Mouse (Mus musculus) R1 (cell line): ENCODE measurements at regions not wholly inside any gene's neighbourhood (a gene's known extent, or its start where the extent isn't known, plus 50 kb on each side); places are given as distances from the start of the nearest gene placed in this dataset.

Experiments used
- DNase-seq: peaks from one replicate; pipeline ENCODE4 v3.0.0-alpha.2; 2018; ENCODE audit warnings: low read depth, low spot score

DNA sequence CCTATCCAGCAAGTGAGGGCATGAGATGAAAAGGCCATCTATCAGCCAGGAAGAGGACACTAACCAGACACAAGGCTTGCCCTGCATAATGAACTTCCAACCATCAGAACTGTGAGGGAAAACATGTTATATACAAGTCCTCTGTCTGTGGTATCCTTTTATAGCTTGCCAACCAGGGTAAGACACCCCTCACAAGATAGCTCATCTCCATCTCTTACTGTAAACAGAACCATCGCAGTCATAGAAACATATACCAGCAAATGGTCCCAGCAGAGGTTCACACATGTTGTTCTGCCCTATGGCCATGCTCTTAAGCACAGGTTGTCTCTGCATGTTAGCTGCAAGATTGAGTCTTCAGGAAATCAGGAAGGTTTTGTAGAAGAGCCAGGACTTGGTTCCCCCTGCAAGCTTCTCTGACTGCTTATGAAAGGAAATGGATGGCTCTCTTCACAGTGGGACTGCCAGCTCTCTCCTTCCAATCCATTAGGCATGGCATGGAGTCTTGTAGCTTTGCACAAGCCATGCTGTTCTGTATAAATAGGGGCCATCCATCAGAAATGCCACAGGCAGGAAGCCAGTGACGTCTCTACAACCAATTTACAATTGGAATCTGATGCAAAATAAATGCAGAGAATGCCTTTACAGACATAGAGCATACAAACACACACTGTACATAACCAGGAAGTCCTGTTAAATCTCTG lies 1514.0 kb upstream of the Lrrc6 start:
- DNase-seq, result no peak

DNA sequence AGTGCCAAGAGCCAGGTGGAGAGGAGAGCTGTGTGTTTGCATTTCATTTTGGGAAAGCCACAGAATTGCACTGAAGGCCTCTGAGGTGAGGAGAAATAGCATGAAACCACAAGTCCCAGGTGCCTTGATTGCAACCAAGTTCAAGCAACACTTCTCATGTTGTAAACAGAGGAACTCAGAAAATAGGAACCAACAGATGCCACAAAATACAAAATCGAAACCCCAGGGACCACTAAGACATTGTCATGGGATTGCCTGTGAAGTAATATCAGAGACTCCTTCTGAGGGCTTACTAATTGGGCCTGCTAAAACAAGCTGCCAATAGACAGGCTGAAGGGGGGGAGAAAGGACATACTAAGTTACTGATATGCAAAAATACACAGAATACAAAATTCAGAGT lies 1510.5 kb upstream of the Lrrc6 start:
- no peak for DNase-seq

DNA sequence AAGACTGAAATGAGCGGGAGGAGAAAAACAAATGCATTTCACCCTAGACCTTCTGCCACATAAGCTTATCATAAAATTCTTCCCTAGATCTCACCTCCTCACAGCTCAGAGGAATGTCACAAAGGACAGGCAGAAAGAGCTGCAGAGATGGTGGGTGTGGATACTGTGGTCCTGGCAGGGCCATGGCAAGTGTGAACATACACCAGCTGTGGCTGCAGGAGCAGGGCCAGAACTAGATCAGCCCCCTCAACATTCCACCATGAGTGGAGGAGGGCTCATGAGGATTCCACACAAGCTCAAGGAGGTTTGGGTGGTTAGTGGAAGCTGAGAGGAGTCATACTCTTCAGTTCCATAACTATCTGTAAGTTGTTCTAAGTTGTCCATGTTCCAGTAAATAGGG lies 1509.5 kb upstream of the Lrrc6 start:
- no peak for DNase-seq

DNA sequence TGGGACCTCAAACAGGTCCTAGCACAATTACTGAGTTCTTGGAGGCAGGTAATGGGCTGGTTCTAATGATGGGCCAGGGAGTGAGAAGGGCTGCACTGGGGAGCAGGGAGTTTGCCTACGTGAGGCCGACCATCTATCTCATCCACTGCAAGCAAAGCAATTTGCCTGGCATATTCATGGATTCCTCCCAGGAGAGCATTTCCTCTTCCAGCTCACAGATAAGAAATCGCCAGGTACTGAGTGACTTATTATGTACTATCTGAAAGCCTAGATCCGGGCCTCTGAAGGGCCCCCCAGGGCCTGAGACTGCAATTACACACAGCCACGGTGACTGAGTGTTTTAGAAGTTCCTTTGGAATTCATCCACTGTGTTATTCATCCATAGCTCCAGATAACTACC lies 1504.1 kb upstream of the Lrrc6 start:
- no peak for DNase-seq

DNA sequence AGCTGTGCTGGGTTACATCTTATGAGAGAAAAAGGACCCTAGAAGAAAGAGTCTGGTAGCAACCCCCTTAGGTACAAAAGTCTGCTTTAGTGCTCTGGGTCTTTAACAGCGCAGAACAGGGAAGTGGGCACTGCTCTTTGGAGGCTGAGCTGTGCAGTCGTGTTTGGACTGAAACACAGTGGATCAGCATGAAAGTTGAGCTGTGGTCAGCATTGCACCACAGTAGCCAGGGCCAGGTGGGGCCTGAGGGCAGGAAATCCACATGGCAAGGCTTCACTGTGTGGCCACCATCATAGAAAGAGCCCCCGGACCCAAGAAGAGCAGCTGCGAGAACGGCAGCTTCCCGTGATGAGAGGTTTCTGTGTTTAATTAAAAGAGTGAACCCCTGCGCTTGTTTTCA lies 1495.8 kb upstream of the Lrrc6 start:
- no peak for DNase-seq

DNA sequence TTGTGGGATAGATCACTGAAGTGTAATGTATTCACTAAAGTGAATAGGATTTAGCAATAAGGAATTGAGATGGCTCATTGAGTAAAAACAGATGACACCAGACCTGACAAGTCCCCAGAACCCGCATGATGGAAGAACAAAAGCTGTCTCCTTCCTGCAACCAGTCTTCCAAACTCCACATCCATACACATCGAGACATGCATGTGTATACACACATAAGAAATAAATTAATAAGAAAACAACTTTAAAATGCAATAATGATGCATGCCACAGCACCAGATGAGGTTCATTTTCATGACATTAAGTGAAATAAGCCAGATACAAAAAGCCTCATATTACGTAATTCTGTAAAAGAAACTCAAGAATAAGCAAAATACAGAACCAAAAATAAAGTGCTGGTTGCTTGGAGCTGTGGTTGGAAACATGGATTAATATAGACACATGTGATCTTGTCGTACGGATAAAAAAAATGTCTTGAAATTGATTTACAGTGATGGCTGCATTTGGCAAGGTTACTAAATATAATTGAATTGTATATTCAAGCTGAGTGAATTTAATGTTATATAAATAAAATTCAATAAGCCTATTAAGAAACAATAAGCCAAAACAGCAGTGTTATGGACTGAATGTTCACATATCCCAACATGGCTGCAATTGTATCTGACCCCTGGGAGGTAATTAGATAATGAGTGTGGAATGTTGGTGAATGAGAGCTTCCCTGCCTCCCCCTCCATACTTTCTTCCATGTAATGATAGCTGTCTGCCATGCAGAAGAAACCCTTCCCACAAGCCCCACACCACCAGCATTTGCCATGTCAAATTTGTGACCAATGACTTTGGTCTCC lies 1488.9 kb upstream of the Lrrc6 start:
- no peak for DNase-seq

DNA sequence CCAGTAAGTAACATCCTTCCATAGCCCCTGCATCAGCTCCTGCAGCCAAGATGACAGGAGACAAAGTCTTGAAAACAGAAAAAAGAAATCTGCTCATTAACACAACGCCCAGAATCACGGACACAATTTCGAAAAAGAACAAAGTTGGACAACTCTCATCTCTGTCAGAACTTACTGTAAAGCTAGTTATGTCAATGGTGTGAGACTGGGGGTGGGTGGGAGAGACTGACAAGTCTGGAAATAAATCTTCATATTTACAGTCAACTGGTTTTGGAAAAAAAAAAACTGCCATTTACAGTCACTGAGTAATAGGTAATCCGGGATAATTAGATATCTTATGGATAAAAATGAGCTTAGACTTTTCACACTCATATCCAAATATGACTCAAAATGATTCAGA lies 1487.2 kb upstream of the Lrrc6 start:
- no peak for DNase-seq

DNA sequence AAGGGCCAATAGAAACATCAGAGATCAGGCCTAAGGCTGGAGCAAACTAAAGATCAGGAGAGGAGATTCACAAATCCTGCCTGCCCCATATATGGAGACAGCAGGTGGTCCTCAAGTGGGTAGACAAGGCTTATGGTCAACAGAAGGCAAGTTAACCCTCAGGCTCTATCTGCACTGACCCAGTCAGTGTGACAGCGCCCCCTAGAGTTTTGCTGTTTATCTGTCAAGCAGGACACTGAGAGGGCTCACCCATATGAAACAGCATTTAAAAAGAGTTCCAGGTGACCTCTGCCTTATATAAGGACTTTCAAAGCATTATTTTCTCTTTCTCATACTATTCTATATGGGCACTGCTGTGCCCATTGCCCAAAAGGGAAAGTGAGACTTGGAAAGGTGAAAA lies 1482.5 kb upstream of the Lrrc6 start:
- peak; percentile 10 for DNase-seq

DNA sequence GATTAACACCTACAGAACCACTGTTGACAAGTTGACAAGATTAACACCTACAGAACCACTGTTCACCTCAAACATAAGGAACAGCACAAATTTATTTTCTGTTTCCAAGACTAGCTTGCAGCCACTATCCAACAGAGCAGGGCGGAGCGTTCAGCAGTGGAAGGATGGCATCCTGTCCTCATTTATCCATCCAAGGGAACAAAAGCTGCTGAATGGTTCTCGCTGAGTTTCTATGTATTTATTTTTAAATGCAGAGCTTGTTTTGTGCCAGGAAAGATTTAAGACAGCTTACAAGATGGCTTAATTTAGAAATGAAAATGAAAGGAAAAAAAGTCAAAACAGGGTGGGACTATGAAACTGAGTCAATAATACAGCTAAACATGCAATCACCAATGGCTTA lies 1481.2 kb upstream of the Lrrc6 start:
- DNase-seq, result no peak

DNA sequence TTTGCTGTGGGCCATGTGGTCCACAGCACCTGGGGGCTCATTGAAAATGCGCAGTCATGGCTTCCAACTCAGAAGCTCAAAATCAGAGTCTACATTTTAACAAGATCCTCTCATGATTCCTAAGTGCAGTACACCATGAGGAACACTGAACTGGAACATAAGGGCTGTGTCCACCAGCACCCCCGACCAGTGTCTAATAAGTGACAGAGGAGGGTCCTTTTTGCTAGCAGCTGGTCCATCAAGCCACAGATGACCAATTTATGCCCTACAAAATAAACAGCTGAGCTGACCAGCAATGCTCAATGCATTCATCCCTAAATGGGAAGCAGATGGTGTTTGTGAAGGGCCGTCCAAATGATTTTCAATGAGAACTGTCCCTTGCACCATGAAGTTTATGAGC lies 1478.7 kb upstream of the Lrrc6 start:
- DNase-seq, result no peak

DNA sequence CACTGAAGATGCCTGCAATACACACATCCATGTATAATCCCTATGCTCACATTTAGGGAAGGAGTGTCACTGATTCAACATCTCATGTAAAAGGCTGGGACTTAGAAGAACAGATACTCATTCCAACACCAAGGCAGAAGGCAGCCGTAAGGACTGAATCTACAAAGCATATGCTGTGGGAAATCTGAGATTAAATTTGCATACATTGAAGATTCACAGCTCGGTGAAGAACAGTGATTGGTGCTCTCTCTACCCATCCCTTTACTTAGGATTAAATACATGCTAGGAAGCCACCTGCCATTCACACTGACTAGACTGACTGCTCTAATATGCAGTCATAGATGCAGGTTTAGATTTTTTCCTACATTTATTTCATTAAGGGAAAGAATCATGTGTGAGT lies 1476.5 kb upstream of the Lrrc6 start:
- DNase-seq, result no peak

DNA sequence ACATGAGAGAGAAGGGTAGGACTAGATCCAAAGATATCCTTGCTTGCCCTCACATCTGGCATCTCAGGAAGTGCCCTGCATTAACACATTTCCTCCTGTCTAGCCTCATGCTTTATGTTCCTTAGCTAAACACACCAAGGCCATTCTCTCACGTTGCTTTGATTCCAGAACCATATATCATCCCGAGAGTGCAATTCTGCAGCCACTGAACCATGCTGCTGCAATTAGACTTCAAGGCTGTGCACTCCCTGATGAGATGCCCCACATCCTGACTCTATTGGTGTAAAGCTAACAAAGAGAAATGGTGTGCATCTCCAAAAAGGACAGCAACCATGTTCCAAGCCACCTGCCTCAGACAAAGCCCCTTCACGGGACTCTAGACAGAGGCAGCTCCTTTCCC lies 1471.3 kb upstream of the Lrrc6 start:
- no peak for DNase-seq

DNA sequence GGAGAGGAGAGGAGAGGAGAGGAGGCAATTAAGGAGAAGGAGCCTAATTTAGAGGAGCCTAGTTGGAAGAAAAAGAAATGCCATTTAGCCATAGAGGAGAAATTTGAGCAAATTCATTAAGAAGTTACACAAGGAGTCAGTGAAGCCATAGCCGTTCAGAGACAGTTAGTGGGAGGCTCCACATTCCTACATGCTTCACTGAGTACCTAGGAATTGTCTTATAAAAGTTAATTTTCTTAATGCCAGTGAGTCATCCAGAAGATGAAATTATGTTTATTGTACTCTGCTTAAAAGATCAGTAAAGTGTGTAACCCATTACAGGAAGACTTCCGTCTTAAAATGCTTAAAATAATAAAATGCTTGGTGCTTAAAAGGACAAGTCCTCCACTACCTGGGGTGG lies 1453.5 kb upstream of the Lrrc6 start:
- no peak for DNase-seq

DNA sequence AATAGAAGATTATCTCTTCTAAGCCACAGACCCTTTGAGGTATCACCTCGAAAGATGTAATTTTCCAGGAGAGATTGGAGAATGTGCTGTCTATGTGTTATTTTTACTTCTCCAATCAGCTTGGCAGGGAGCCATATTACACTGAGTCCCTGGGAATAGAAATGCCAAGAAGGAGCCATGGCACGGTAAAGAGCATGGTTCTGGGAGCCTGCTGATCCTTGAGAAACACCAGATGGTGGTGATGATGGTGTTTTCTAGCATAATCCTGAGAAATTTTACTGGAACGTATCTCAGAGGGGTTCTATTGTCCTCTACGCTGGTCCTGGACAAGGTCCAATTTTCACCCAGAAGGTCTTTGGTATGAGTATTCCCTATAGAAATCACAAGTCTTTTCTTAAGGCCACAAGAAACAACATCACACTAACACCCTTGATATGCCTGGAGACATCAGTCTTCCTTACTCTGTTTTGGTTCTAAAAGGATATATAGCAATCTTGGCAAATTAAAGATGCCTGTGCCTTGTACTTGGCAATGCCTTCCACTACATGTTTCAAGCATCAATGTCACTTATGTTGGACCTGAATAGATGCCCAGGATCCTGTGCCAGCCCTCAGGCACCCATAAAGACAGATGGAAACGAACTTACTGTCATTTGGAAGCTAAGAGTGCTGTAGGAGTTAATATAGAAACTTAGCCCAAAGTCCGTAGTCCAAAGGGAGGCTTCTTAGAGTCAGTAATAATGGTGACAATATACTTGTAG lies 1449.8 kb upstream of the Lrrc6 start:
- no peak for DNase-seq

DNA sequence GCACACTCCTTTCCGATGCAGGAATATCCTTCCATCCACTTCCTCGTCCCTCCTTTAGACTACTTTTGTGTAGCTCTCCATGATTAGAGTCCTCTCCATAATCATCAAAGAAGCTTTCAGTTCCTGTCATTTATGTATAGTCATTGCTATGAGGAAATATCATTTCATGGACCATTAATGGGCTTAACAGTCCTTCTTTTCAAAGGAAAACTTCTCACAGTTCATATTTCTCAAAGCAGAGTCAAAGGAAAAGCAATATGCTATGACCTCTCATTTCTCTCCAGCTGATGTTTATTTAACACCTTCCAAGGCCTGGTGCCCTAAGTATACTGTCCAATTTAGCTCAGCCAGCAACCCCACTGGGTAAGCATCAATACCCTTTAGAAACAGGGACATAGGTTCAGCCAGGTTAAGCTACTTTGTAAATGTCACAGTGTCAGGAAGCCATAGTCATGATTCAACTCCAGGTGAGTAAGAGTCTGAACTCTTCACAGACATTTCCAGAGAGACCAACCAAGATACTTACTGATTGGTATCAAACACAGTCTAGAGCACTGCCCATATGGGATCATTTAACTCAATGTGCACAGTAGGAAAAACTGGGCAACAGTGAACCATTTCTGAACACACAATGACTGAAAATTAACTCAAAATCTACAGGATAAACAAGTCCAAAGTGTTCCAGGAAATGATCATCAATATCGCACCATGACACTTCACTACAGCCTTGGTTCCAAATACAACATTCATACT lies 1443.8 kb upstream of the Lrrc6 start:
- no peak for DNase-seq

DNA sequence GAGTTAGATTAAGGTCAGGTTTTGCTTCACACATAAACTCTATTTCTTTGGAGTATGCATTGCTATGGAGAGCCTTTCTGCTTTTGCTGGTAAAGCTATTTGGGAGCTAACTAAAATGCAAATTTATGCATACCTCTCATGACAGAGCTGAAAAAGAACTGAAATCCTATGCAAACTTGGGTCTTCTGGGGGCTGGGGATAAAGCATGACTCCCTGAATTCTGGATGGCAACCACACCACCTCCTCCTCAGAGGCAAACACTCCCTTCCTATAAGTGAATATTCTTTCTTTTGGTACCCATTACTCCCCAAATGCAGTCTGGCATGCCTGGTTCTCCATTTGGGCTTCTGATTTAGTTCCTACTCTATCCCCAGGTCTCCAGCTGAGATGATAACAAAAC lies 1442.3 kb upstream of the Lrrc6 start:
- DNase-seq, result no peak

DNA sequence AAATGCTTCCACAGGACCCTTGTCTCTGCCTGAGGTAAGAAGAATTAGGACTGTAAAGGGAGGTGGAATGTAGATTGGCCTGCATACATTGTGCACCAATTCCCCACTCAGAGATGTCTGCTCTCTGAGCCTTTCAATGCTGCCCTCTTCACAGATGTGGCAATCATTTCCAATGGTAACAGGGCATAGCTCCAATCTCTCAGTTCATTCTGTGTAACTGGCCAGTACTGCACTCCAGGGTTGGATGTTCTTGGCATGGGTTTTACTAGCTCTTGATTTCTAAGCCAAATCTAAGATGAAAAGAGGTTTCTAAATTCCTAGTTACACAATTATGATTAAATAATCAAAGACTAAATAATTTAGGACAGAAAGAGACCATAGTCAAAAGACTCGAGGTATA lies 1439.8 kb upstream of the Lrrc6 start:
- DNase-seq, result no peak

DNA sequence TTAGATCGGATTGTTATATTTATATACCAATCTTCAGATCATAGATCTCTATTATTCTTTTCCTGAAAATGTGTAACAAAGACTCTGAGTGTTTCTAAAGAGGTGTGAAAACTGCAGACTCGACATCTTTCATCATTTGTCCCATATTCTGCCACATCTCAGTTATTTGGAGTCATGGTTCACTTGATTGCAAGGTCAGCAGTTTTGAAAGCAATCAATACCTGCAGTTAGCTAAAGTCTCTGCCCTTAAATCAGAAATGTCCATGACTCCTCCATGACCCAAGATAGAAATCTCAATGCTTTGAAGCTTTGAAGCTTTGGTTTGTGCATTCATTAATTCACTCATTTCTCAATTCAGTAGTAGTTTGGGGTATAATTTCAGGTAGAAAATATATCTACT lies 1424.2 kb upstream of the Lrrc6 start:
- no peak for DNase-seq

DNA sequence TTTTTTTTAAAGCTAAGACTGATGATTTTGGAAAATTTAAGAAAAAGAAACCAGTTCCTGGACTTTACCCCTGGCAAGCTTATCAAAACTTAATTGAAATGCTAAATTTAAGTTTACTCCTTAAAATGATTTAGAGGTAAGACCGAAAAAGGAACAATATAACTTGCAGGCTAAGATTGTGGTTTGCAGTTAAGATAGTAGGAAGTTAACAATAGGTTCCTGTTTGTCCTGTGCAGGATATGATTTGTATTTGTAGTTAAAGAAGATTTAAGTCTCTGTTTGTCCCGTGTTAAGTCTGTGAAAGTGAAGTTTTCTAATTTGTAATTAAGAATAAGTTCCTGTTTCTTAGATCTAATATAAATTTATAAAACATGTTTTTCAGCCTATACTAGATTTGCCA lies 1406.3 kb upstream of the Lrrc6 start:
- DNase-seq, result no peak

DNA sequence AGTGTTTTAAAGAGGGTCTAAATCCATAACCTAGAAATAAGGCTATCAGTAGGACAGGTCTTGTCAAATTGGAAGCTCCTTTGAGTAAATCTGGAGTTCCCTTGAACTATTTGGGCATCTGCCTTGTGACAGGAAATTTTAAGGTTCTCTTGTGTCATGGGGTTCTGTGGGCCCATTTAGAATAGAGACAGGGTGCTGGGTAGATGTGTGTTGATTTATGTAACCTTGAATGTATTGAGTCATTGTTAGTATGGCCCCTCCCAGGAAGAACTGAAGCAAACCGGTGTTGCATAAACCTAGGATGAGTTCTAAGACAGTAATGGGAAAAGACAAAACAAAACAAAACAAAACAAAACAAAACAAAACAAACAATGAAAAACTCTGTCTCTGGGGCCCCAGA lies 1404.6 kb upstream of the Lrrc6 start:
- DNase-seq, result no peak

DNA sequence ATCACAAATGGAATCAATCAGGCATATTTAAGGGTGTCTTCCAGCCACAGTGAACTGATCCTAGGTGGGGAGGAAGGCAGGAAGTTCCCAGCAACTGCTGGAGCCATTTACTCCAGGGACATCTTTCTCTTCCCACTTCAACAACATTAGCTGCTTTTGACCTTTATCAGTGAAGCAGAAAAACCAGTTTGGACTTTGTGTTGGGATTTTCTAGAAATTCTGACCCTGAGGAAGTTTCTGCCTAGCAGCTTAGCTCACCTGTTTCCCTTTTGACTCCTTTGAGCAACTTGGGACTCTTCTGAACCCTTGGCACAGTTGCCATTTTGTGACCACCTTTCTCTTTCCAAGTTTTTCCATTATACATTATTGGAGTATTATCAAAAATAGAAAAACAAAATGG lies 1403.9 kb upstream of the Lrrc6 start:
- no peak for DNase-seq

DNA sequence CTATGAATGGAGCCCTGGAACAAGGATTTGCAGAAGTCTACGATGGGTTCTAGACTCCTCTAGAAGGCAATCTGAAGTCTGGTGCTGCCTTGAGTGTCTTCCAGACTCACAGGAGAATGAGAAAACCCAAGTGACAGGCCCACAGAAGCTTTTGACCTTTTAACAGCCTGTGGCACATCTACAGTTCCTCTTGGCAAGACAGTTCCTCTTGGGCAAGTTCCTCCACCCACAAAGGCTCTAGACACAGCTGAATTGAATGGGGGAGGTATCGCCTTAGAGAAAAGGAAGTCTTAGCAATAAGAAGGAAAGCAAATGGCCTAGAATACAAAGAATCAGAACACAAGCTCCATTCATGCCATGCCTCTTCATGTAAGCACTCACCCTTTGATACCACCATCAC lies 1402.3 kb upstream of the Lrrc6 start:
- no peak for DNase-seq
